Mouse (Mus musculus) heart, postnatal 10 days (tissue): ENCODE measurements around the gene Hist1h1b. TPM values are rescaled to one million over a fixed set of nuclear protein-coding genes. Genes with fewer than 3 reads are reported as not detected.
A peak's percentile ranks its signal among the peaks of the same experiment; 100 is the strongest.
"Not testable (repeated sequence)": the region's sequence is repeated elsewhere in the genome, so short reads cannot be mapped to it uniquely, and the experiment has no call there.

ENCODE experiments used
- DNase-seq, 2 experiments: peaks; one replicate each; pipeline ENCODE4 v3.0.0; 2021
- intact Hi-C: fragments of 180-260 bp; cut with DNase I; formaldehyde crosslinking; loops from one replicate; pipeline ENCODE4 v1.15.1; 2025
- total RNA-seq, 2 experiments: library from RNA; stranded (reverse); gene quantifications; 2 replicates each; pipeline ENCODE4 v1.2.3; 2021

The Hist1h1b gene
- total RNA-seq, 2 experiments from 2014 or later, result 112 to 150 TPM

DNA sequence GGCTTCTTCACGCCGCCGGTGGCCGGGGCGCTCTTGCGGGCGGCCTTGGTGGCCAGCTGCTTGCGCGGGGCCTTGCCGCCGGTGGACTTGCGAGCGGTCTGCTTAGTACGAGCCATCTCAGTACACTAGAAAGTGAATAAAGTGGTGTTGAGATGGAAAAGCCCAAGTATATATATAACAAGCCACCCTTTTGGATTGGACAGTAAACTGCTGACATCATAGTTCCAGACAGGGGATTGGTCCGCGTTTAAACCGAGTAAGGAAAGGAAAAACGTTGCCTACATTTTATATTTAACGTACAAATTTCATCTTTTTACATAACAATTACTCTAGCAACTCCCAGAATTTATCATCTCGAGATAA lies 2.8 kb upstream of the Hist1h1b start, which contains the start of gene Hist1h3i:
Gene Hist1h3i, minus strand, starts transcription at position 116 of the 363 bp plus-strand sequence.
- peak; percentile 80 to 81 for DNase-seq
- intact Hi-C loops, result no loop called here

DNA sequence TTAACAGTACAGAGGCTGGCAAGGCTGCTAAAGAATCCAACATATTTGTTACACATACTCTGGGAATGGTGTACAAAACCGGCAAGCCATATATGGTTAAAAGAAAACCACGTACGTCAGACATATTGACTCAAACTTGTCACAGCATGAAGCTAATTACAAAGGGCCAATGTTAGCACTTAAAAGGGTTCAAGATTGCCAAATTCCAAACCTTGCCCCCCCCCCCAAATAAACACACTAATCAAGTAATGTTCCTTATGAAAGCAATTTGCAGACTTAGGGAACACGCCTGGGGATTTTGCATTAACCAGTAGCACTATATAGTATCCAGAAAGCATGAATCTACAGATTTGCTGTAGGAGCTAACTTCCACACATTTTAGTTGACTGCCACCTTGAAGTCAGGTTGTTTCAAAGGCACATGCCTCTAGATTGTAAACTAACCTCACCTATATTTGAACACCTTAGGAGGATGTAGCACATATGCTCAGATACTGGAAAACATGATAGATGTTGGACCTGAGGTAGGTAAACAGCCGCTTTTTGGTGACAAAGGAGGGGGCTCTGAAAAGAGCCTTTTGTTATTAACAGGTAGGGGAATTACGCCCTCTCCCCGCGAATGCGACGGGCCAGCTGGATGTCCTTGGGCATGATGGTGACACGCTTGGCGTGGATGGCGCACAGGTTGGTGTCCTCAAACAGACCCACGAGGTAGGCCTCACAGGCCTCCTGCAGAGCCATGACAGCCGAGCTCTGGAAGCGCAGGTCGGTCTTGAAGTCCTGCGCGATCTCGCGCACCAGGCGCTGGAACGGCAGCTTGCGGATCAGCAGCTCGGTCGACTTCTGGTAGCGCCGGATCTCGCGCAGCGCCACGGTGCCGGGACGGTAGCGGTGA lies 2.2 kb upstream of the Hist1h1b start:
- intact Hi-C loops, result not testable (repeated sequence)
- peak in 1 of 2 experiments; percentile 38 for DNase-seq

DNA sequence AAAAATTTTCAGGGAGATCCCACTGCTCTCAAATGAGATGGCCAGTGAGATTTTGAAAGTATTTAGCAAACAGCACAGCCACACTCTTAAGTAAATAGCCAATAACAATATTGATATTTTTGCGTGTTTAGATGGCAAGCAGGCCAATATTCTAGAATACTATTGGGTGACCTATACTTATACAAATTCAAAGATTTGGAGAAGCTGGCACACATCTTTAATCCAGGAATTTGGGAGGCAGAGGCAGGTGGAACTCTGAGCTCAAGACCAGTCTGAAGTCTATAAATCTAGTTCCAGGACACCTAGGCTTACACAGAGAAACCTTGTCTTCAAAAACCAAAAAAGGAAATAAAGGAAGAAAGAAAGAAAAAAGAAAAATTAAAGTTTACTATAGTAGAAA lies 1.2 kb upstream of the Hist1h1b start:
- no peak for DNase-seq
- intact Hi-C loops, result loop anchor here (2.0 kb wide), 1 partner anchor 29 kb away; the partner anchor contains the start of gene Hist1h2ak

DNA sequence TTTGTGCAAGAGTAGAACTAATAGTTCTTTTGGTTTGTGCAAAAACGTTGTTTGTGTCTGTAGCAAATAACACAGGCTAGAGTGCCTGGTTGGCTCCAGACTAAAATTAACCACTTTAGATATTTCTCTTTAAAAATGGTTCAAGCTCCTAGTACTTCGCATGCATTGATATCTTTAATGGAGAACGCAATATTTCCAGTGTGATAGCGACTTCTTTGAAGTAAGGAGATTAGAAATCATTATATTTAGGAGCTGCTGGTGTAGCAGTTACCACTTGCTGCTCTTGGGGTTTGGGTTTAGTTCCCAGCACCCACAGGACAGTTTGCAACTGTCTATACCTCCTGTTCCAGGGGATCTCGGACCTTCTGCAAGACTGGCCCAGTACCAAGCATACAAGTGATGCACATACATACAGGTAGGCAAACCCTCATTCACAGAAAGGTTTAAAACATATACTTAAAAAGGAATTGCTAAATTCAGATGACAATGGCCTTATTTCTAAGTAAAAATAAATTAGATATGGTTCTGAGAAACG lies 663 bp upstream of the Hist1h1b start:
- no peak for DNase-seq
- intact Hi-C loops, result loop anchor here (2.0 kb wide), 1 partner anchor 28 kb away; the partner anchor contains the start of gene Hist1h2ak

DNA sequence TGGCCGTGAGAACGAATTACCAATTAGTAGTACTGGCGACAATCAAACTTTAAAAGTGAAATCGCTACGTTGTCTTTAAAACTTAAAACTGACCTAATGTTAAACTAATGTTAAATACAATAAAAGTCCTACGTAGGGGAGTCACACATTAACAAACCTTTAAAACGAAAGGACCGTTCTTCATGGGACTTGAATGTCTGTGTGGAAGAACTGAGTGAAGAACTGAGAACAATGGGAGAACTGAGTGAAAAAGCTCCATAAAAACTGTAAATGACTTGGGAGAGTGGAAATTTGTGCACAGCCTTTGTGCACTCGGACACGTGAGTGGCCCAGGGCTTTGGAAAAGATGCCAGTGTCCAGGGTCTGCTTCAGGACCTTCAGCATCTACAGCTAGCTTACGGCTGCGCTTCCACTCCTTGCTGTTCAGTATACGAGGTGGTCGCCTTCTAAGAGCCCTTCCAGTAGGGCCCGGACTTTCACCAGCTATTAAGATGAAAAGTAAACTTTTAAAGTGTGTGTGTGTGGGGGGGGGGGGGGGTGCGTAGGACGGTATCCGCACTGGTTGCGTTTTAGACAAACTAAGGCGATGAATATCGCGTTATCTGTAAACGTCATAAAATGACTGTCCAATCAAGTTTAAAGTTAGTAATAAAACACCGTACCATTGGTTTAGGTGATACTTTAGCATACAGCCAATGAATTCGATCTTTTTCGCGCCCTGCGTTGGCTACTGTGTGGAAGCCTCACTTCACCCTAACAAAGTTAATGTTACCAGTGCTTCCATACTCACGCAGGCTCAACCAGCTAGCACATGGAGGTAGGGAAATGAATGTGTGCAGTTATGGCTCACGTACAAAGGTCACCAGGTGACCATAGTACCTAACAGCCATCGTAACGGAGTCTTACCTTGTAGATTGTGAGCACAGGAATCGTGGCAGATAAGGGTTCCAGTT lies 1.3 kb downstream of the Hist1h1b start:
- peak; percentile 80 to 84 for DNase-seq
- intact Hi-C loops, result loop anchor here (5.0 kb wide), 1 partner anchor 57 kb away; the partner anchor contains the start of gene Hist1h2bm

DNA sequence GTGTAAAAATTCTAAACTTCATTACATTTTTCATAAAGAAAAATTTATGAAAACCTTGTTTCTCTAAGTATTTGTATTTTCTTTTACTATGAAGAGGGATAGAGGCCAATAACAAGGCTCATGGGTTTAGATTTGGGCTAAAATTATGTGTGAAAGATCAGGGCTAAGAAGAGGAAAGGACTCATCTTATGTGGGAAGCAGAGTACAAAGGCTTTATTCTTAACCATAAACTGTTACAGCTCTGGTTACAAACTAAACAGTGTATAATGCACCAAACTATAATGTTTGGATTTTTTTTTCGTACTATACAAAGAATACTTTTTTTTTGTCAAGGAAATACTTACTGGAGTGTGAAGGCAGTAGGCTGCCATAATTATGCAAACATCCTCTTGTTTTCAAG lies 24.7 kb downstream of the Hist1h1b start:
- no peak for DNase-seq
- intact Hi-C loops, result loop anchor here (10.0 kb wide), 1 partner anchor 1999 kb away; the partner anchor contains the start of genes Hist1h2ab, Hist1h3b and Hist1h4b

DNA sequence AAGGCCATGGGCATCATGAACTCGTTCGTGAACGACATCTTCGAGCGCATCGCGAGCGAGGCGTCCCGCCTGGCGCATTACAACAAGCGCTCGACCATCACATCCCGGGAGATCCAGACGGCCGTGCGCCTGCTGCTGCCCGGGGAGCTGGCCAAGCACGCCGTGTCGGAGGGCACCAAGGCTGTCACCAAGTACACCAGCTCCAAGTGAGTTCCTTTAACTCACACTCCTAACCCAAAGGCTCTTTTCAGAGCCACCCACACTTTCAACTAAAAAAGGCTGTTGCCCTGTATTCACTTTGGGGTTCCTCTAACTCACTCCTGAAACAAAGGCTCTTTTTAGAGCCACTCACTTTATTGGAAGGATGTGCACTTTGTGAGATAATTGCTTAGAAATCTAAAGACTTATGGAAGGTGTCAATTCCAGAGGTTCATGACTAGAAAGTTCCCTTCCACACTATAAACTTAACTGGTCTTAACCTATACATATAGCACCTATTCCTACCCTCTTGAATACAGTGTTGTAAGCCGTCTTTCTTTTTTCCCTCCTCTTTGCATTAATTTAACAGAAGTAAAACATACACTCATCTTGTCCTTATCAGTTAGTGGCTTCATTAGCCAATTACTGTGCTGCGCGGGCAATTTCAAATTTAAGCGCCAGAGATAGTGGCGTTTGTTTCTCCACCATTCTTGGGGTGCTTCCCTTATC lies 26.0 kb downstream of the Hist1h1b start:
- intact Hi-C loops, result loop anchor here (10.0 kb wide), 1 partner anchor 2000 kb away; the partner anchor contains the start of genes Hist1h2ab, Hist1h3b and Hist1h4b
- DNase-seq, result peak; percentile 32 to 50

DNA sequence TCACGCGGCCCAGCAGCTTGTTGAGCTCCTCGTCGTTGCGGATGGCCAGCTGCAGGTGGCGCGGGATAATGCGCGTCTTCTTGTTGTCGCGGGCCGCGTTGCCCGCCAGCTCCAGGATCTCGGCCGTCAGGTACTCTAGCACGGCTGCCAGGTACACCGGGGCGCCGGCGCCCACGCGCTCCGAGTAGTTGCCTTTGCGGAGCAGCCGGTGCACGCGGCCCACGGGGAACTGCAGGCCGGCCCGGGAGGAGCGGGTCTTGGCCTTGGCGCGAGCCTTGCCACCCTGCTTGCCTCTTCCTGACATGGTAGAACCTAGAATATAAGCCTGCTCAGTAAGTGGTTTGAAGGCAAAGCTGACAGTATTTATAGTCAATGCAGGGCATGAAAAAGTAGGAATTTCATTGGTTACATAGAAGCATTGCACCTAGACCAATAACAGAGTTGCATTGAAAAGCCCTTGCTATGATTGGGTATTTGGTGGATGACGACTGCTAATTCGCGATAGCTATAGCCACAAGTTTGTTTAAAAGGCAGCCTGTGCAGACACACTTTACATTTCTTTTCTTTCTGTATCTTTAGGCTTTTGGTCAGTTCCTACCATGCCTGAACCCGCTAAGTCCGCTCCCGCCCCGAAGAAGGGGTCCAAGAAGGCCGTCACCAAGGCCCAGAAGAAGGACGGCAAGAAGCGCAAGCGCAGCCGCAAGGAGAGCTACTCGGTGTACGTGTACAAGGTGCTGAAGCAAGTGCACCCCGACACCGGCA lies 26.7 kb downstream of the Hist1h1b start, which contains the start of the genes Hist1h2ak and Hist1h2bn:
Gene Hist1h2ak, minus strand, starts transcription at position 304 of the 762 bp plus-strand sequence.
Gene Hist1h2bn, plus strand, starts transcription at position 600 of the 762 bp plus-strand sequence.
- peak; percentile 80 to 82 for DNase-seq
- intact Hi-C loops, result loop anchor here (2.0 to 10.0 kb wide), 2 partner anchors 27 to 2001 kb away; partner anchors contain the start of genes Hist1h1b, Hist1h2ab, Hist1h3b and Hist1h4b

DNA sequence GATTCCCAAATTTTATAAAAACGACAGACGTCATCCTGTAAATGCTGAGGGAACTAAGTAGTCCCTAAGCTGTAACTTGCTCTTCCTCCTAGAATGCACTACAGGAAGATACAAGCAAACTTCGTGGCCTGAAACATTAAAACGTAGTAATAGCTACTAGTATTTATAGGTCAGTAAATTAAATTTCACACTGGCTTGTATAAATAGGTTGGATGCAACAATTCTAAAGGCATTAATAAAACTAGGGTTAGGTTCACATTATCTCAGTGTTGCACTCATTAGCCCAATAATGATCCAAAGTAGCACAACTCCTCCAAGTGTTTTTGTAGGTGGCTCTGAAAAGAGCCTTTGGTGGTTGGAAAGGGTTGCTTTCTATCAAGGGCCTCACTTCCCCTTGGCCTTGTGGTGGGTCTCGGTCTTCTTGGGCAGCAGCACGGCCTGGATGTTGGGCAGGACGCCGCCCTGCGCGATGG lies 27.3 kb downstream of the Hist1h1b start:
- intact Hi-C loops, result loop anchor here (2.0 to 10.0 kb wide), 2 partner anchors 28 to 2002 kb away; partner anchors contain the start of genes Hist1h1b, Hist1h2ab, Hist1h3b and Hist1h4b
- no peak for DNase-seq

DNA sequence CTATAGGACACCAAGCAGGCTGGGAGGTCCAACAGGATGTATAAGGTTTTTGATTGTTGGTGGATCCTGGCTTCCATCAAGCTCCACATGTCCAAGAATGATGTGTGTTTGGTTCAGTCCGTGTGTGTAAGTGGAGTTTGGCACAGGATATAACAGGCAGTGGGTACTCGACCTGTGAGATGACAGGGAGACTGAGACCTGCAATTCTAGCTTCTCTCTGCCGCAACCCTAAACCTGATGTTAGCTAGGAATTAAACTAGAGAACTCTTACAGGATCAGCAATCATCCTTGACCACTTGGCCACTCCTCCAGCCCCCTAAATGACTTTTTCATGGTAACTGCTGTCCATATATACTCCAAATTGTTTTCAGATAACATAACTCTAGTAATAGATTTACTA lies 28.1 kb downstream of the Hist1h1b start:
- intact Hi-C loops, result loop anchor here (2.0 to 10.0 kb wide), 2 partner anchors 28 to 2002 kb away; partner anchors contain the start of genes Hist1h1b, Hist1h2ab, Hist1h3b and Hist1h4b
- DNase-seq, result no peak

DNA sequence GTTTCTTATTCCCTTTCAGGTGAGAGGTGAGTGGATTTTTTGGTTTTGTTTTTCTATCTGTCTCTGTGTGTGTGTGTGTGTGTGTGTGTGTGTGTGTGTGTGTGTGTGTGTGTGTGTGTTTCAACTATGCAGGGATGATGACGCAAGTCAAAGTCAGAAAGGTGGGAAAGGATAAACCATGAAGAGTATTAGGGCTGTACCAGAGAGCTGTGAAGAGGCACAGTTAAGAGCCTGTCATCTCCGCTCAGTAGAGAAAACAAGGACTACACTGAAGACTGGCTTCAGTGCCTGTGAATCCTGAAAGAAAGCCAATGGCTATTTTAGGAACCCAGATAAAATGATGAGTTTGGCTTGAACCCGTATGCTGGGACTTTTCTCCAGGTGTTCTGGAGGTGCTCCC lies 28.6 kb downstream of the Hist1h1b start:
- DNase-seq, result no peak
- intact Hi-C loops, result loop anchor here (2.0 to 10.0 kb wide), 2 partner anchors 29 to 2003 kb away; partner anchors contain the start of genes Hist1h1b, Hist1h2ab, Hist1h3b and Hist1h4b

DNA sequence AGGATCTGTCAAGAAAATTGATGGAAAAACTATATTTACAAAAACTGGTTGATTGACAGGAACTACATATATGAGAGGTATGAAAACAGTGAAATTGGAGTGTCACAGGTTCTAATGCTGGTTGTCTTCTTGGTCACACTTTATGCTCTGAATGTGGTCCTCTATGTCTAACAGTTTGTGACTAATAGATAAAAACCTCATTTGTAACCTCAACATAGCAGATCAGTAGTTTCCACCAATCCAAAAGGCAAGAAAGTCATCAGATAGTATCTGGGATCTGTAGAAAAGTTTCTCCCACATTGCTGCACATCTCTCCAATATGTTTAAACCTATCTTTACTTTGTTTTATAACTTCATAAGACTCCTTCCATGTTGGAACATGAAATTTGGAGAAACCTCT lies 29.0 kb downstream of the Hist1h1b start:
- intact Hi-C loops, result loop anchor here (10.0 kb wide), 1 partner anchor 2003 kb away; the partner anchor contains the start of genes Hist1h2ab, Hist1h3b and Hist1h4b
- no peak for DNase-seq

DNA sequence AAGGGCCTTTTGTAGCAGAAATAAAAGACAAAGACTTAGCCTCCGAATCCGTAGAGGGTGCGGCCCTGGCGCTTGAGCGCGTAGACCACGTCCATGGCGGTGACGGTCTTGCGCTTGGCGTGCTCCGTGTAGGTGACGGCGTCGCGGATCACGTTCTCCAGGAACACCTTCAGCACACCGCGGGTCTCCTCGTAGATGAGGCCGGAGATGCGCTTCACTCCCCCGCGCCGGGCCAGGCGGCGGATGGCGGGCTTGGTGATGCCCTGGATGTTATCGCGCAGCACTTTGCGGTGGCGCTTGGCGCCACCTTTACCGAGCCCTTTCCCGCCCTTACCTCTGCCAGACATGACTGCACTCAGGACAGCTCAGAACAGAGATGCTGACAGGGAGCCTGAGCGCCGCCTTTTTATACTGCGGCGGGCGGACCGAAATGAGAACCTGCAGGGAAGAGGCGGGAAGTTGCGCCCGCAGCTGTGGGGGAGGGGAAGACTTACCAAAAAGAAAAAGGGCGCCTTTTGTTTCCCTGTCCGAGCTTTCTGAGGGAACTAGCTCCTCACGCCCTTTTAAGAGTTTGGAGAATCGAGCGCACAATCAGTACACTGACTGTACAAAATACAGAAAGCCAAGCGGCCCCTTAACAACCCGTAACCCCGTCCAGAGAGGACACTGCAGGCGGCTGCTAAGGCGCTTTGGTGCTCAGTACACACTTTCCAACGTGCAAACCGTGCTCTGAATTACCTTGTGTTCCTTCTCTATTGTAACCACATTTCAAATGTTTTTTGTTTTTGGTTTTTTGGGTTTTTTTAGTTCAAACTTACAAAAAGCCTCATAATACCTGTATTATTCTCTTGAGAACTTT lies 30.0 kb downstream of the Hist1h1b start, which contains the start of gene Hist1h4k:
Gene Hist1h4k, minus strand, starts transcription at position 347 of the 859 bp plus-strand sequence.
- intact Hi-C loops, result loop anchor here (10.0 kb wide), 1 partner anchor 2004 kb away; the partner anchor contains the start of genes Hist1h2ab, Hist1h3b and Hist1h4b
- DNase-seq, result peak; percentile 91 to 93

DNA sequence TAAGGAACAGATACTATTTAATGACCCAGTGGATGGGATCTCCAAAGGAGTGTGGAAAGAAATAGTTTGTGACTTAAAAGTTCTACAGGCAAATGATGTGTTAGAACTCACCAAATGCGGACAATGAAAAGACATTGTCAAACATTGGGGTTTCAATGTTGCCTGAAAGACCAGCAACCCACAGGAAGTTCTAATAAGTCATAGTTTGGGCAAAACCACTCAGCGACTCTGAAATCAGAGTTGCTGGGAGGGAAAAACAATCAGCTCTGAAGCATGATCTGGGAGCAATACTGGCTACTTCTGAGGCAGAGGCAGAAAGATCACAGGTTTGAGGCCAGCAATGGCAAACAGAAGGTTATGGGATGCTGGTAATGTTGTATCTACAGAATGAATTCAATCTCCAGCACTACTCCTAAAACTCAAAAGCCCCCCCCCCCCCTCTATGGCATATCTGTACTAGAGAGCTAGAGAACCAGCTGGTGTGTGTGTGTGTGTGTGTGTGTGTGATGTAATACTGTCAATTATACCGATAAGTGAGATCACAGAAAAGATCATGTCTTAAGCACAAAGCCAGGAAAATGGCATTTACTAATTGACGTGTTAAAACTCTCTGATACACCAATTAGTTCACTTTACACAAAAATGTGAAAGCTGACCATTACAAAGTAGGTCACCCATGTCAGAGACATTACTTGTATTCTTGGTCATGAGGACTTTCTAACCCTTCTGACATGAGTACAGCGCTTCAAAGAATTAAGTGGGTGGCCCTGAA lies 30.9 kb downstream of the Hist1h1b start:
- intact Hi-C loops, result loop anchor here (2.0 to 10.0 kb wide), 2 partner anchors 15 to 2005 kb away; partner anchors contain the start of genes Hist1h2ab, Hist1h3b, Hist1h4b and Hist1h4j
- DNase-seq, result no peak

DNA sequence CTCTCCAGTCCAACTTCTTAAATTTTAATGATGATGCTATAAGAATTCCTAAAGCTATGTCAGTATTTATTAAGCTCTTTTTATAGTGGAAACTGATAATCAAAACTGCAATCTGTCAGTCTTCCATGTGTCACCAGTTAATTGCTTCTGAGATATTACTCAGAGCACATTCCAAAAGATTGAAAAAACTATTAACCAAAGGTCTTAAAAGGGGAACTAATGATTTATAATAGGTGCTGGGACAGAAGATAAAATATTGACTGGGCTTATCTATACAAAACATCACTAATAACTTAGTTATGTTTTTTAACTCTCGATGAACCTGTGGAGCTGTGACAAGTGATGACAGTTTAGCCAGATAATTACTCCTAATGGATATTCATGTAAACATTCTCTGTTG lies 35.4 kb downstream of the Hist1h1b start:
- intact Hi-C loops, result no loop called here
- DNase-seq, result no peak
